Mouse (Mus musculus): ENCODE results near the gene Carnmt1. TPM values are rescaled to one million over a fixed set of nuclear protein-coding genes. Genes with fewer than 3 reads are reported as not detected.

The Carnmt1 gene
- polyA plus RNA-seq, 1 experiment from 2014 or later: 18.4 TPM

GRCm38 (mm10) chr19:18743946-18744345 lies 73.4 kb downstream of the Carnmt1 start:
- no peak for ATAC-seq (ENCODE audit: low FRiP score, low TSS enrichment)
- TF ChIP-seq EP300 (optimal IDR thresholded peaks at IDR 0.05) (no peak), CTCF (IDR thresholded peaks at IDR 0.05; ENCODE audit: low read depth) (no peak)
- no peak overlapping the region for H3K4me3 ChIP-seq (ENCODE audit: low read depth, low read length)

GRCm38 (mm10) chr19:18746576-18747340 lies 76.2 kb downstream of the Carnmt1 start:
- H3K4me3 ChIP-seq (ENCODE audit: low read depth, low read length): no peak overlapping the region
- H3K27ac ChIP-seq (replicated peaks): no peak overlapping the region
- H3K27me3 ChIP-seq (ENCODE audit: control insufficient read depth, insufficient read depth, low read length): no peaks in the 10 kb centered on the region
- H3K9ac ChIP-seq (ENCODE audit: low read length): no peak overlapping the region
- ATAC-seq (ENCODE audit: low FRiP score, low TSS enrichment) (no peak), DNase-seq (ENCODE audit: low spot score) (no peak)
- no peaks in the 10 kb centered on the region for H3K4me1 ChIP-seq (replicated peaks; ENCODE audit: control insufficient read depth, insufficient read depth)
- TF ChIP-seq EP300 (optimal IDR thresholded peaks at IDR 0.05) (no peak), CTCF (IDR thresholded peaks at IDR 0.05; ENCODE audit: low read depth) (no peak)
- H3K9me3 ChIP-seq (ENCODE audit: control insufficient read depth, low read length): no peaks in the 10 kb centered on the region
- WGBS: 79% methylated on average over 5 of the region's 5 CpGs
- no peaks in the 10 kb centered on the region for H3K36me3 ChIP-seq (ENCODE audit: control insufficient read depth, insufficient read depth, low read length)
- H3K4me2 ChIP-seq (replicated peaks; ENCODE audit: low read depth): no peak overlapping the region

More at GRCm38 (mm10) chr19:18743946-18744345, 73.4 kb downstream of the Carnmt1 start:
- no peaks in the 10 kb centered on the region for H3K36me3 ChIP-seq (ENCODE audit: control insufficient read depth, insufficient read depth, low read length)
- no peaks in the 10 kb centered on the region for H3K9me3 ChIP-seq (ENCODE audit: control insufficient read depth, low read length)
- H3K4me2 ChIP-seq (replicated peaks; ENCODE audit: low read depth): no peak overlapping the region
- H3K27ac ChIP-seq (replicated peaks): no peak overlapping the region
- DNase-seq (ENCODE audit: low spot score): no peak
- H3K9ac ChIP-seq (ENCODE audit: low read length): no peak overlapping the region
- no peaks in the 10 kb centered on the region for H3K27me3 ChIP-seq (ENCODE audit: control insufficient read depth, insufficient read depth, low read length)
- WGBS: 68% methylated on average over 5 of the region's 5 CpGs
- no peaks in the 10 kb centered on the region for H3K4me1 ChIP-seq (replicated peaks; ENCODE audit: control insufficient read depth, insufficient read depth)

- Histone ChIP-seq H3K27ac (replicated peaks) (no peak overlapping the region), H3K9ac (ENCODE audit: low read length) (no peak overlapping the region), H3K4me1 (replicated peaks; ENCODE audit: control insufficient read depth, insufficient read depth) (no peaks in the 10 kb centered on the region), H3K27me3 (ENCODE audit: control insufficient read depth, insufficient read depth, low read length) (no peaks in the 10 kb centered on the region), H3K36me3 (ENCODE audit: control insufficient read depth, insufficient read depth, low read length) (no peaks in the 10 kb centered on the region), H3K4me2 (replicated peaks; ENCODE audit: low read depth) (no peak overlapping the region), H3K4me3 (ENCODE audit: low read depth, low read length) (no peak overlapping the region), H3K9me3 (ENCODE audit: control insufficient read depth, low read length) (no peaks in the 10 kb centered on the region)
- ATAC-seq (ENCODE audit: low FRiP score, low TSS enrichment) (no peak), DNase-seq (ENCODE audit: low spot score) (no peak)
- TF ChIP-seq CTCF (IDR thresholded peaks at IDR 0.05; ENCODE audit: low read depth) (no peak), EP300 (optimal IDR thresholded peaks at IDR 0.05) (no peak)
- 85% methylated on average over 4 of the region's 4 CpGs for WGBS
These were observed 76.8 kb downstream of the Carnmt1 start for GRCm38 (mm10) chr19:18747379-18747778.

GRCm38 (mm10) chr19:18749598-18750339 lies 79.2 kb downstream of the Carnmt1 start, which contains the start of gene Trpm6:
Trpm6 (plus strand) TSS chr19:18749983.
- TF ChIP-seq EP300 (optimal IDR thresholded peaks at IDR 0.05) (no peak), CTCF (IDR thresholded peaks at IDR 0.05; ENCODE audit: low read depth) (no peak)
- peak within 1 kb of the TSS; percentile 36 for H3K4me3 ChIP-seq (ENCODE audit: low read depth, low read length)
- DNase-seq (ENCODE audit: low spot score) (no peak), ATAC-seq (ENCODE audit: low FRiP score, low TSS enrichment) (no peak; the same call in 1 of the 2 replicates)
- H3K9ac ChIP-seq (ENCODE audit: low read length): peak within 1 kb of the TSS; percentile 52; the same call in 1 of the 2 replicates
- peak within 1 kb of the TSS; percentile 72 for H3K4me2 ChIP-seq (replicated peaks; ENCODE audit: low read depth)
- H3K27me3 ChIP-seq (ENCODE audit: control insufficient read depth, insufficient read depth, low read length): no peaks in the 10 kb centered on the region
- no peaks in the 10 kb centered on the region for H3K36me3 ChIP-seq (ENCODE audit: control insufficient read depth, insufficient read depth, low read length)
- no peak within 1 kb of the TSS for H3K27ac ChIP-seq (replicated peaks)
- H3K9me3 ChIP-seq (ENCODE audit: control insufficient read depth, low read length): no peaks in the 10 kb centered on the region
- WGBS: 7% methylated on average over 41 of the region's 41 CpGs
- H3K4me1 ChIP-seq (replicated peaks; ENCODE audit: control insufficient read depth, insufficient read depth): no peaks in the 10 kb centered on the region

Other genes starting within 250 kb of the Carnmt1 start
- gene Ostf1, start 38.9 kb upstream of the Carnmt1 start, polyA plus RNA-seq (2015; fragmentation: Nextera tagmentation; extraction: Ambion mirVana): 129 and 134 TPM in 2 replicates
- 4.9 and 6.2 TPM in 2 replicates for gene Nmrk1, start 38.8 kb upstream of the Carnmt1 start, polyA plus RNA-seq (2015; fragmentation: Nextera tagmentation; extraction: Ambion mirVana)
- gene D030056L22Rik, start 42.4 kb downstream of the Carnmt1 start, polyA plus RNA-seq (2015; fragmentation: Nextera tagmentation; extraction: Ambion mirVana): 11.4 and 12.8 TPM in 2 replicates
- gene Trpm6, start 79.2 kb downstream of the Carnmt1 start, polyA plus RNA-seq (2015; fragmentation: Nextera tagmentation; extraction: Ambion mirVana): 0.01 and 0.05 TPM in 2 replicates